Mouse (Mus musculus): ENCODE measurements around the gene Hoxc4. TPM values are rescaled to one million over a fixed set of nuclear protein-coding genes. Genes with fewer than 3 reads are reported as not detected.

Hoxc4 gene
- total and polyA plus RNA-seq, 2 experiments from 2014 or later: not detected

- no peaks in the 10 kb centered on the region for H3K9me3 ChIP-seq (replicated peaks; ENCODE audit: control insufficient read depth, low read length)
- DNase-seq (ENCODE audit: low spot score) (no peak), ATAC-seq (ENCODE audit: insufficient read depth, low read depth) (no peak)
- peaks cover 6% of the 10 kb centered on the region; the same call in 1 of the 2 replicates for H3K4me1 ChIP-seq (ENCODE audit: control insufficient read depth, insufficient read depth)
- H3K36me3 ChIP-seq (replicated peaks; ENCODE audit: control insufficient read depth, insufficient read depth, low read length): no peaks in the 10 kb centered on the region
- no peak overlapping the region for H3K4me2 ChIP-seq (ENCODE audit: low read depth, low read length)
- peaks cover 99% of the 10 kb centered on the region for H3K27me3 ChIP-seq (ENCODE audit: control insufficient read depth, insufficient read depth, low read length)
- H3K4me3 ChIP-seq (ENCODE audit: low read depth, low read length): no peak overlapping the region
- no peak overlapping the region for H3K27ac ChIP-seq (ENCODE audit: low read depth)
- TF ChIP-seq EP300 (IDR thresholded peaks at IDR 0.05; ENCODE audit: low read depth): no peak
- no peak for TF ChIP-seq CTCF (IDR thresholded peaks at IDR 0.05; ENCODE audit: low read depth)
- 2% methylated on average over 10 of the region's 10 CpGs for WGBS
- H3K9ac ChIP-seq (replicated peaks; ENCODE audit: low read depth, low read length): no peak overlapping the region
These were observed 34.2 kb upstream of the Hoxc4 start for GRCm38 (mm10) chr15:102984521-102984920.

DNA sequence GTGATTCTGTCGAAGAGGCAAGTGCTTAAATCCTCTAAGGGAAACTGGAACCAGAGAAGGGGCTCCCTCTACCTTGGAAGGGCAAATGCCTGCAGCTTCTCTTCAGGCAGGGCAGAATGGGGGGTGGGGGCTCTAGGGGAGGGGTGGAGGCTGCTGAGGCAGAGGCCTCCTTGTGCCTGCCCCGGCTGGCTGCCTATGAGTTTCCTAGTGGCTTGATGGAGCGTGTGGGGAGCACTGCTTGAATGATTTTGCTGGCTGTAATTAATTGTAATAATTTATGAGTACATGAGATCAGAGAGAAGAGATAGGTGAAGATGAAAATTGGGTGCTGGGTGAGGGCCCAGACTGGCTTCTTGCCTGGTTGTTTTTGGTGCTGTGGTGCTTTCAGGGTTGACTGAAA is 33.8 kb upstream of the Hoxc4 start:
- H3K27ac ChIP-seq (ENCODE audit: low read depth): no peak overlapping the region
- H3K4me3 ChIP-seq (ENCODE audit: low read depth, low read length): no peak overlapping the region
- no peak overlapping the region for H3K4me2 ChIP-seq (ENCODE audit: low read depth, low read length)
- peaks cover 99% of the 10 kb centered on the region for H3K27me3 ChIP-seq (ENCODE audit: control insufficient read depth, insufficient read depth, low read length)
- DNase-seq (ENCODE audit: low spot score): no peak
- WGBS: under 1% methylated on average over 3 of the region's 3 CpGs
- H3K9me3 ChIP-seq (replicated peaks; ENCODE audit: control insufficient read depth, low read length): no peaks in the 10 kb centered on the region
- H3K4me1 ChIP-seq (ENCODE audit: control insufficient read depth, insufficient read depth): peaks cover 6% of the 10 kb centered on the region; the same call in 1 of the 2 replicates
- no peaks in the 10 kb centered on the region for H3K36me3 ChIP-seq (replicated peaks; ENCODE audit: control insufficient read depth, insufficient read depth, low read length)
- TF ChIP-seq EP300 (IDR thresholded peaks at IDR 0.05; ENCODE audit: low read depth) (no peak), CTCF (IDR thresholded peaks at IDR 0.05; ENCODE audit: low read depth) (no peak)
- ATAC-seq (ENCODE audit: insufficient read depth, low read depth): no peak
- H3K9ac ChIP-seq (replicated peaks; ENCODE audit: low read depth, low read length): no peak overlapping the region

- Histone ChIP-seq H3K9me3 (replicated peaks; ENCODE audit: control insufficient read depth, low read length) (no peaks in the 10 kb centered on the region), H3K4me1 (ENCODE audit: control insufficient read depth, insufficient read depth) (no peaks in the 10 kb centered on the region), H3K36me3 (replicated peaks; ENCODE audit: control insufficient read depth, insufficient read depth, low read length) (no peaks in the 10 kb centered on the region), H3K9ac (replicated peaks; ENCODE audit: low read depth, low read length) (no peak overlapping the region), H3K27me3 (ENCODE audit: control insufficient read depth, insufficient read depth, low read length) (peaks cover 98% of the 10 kb centered on the region), H3K27ac (ENCODE audit: low read depth) (no peak overlapping the region), H3K4me3 (ENCODE audit: low read depth, low read length) (no peak overlapping the region), H3K4me2 (ENCODE audit: low read depth, low read length) (no peak overlapping the region)
- peak; percentile 87 for DNase-seq (ENCODE audit: low spot score)
- peak; percentile 93 for TF ChIP-seq CTCF (IDR thresholded peaks at IDR 0.05; ENCODE audit: low read depth)
- TF ChIP-seq EP300 (IDR thresholded peaks at IDR 0.05; ENCODE audit: low read depth): no peak
- ATAC-seq (ENCODE audit: insufficient read depth, low read depth): peak; percentile 71
- 3% methylated on average over 21 of the region's 21 CpGs for WGBS
These were observed 31.5 kb upstream of the Hoxc4 start for GRCm38 (mm10) chr15:102987124-102987833.

DNA sequence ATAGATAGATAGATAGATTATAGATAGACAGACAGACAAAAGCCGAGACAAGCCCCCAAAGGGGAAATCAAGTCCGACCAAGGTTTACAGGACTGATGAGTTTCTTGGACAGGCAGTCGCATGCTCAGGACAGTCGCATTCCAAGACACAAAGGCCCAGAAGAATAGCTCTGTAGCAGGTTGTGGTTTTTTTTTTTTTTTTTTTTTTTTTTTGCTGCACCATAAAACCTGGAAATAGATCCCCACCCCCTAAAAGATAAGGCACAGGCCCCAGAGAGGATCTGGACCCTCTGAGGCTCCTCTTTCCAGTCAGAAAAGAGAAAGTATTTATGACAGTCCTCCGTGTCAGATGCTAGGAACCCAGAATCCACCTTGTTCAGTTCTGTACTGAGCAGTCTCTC is 30.7 kb upstream of the Hoxc4 start:
- peaks cover 98% of the 10 kb centered on the region for H3K27me3 ChIP-seq (ENCODE audit: control insufficient read depth, insufficient read depth, low read length)
- no peak for TF ChIP-seq EP300 (IDR thresholded peaks at IDR 0.05; ENCODE audit: low read depth)
- no peaks in the 10 kb centered on the region for H3K9me3 ChIP-seq (replicated peaks; ENCODE audit: control insufficient read depth, low read length)
- no peak overlapping the region for H3K4me2 ChIP-seq (ENCODE audit: low read depth, low read length)
- no peak for DNase-seq (ENCODE audit: low spot score)
- no peak overlapping the region for H3K4me3 ChIP-seq (ENCODE audit: low read depth, low read length)
- no peaks in the 10 kb centered on the region for H3K36me3 ChIP-seq (replicated peaks; ENCODE audit: control insufficient read depth, insufficient read depth, low read length)
- WGBS: 25% methylated on average over 5 of the region's 5 CpGs
- ATAC-seq (ENCODE audit: insufficient read depth, low read depth): no peak
- H3K9ac ChIP-seq (replicated peaks; ENCODE audit: low read depth, low read length): no peak overlapping the region
- H3K27ac ChIP-seq (ENCODE audit: low read depth): no peak overlapping the region
- no peaks in the 10 kb centered on the region for H3K4me1 ChIP-seq (ENCODE audit: control insufficient read depth, insufficient read depth)

- Histone ChIP-seq H3K9me3 (replicated peaks; ENCODE audit: control insufficient read depth, low read length) (no peaks in the 10 kb centered on the region), H3K4me3 (ENCODE audit: low read depth, low read length) (peak within 1 kb of the TSS; percentile 10; the same call in 1 of the 2 replicates), H3K36me3 (replicated peaks; ENCODE audit: control insufficient read depth, insufficient read depth, low read length) (no peaks in the 10 kb centered on the region), H3K27me3 (ENCODE audit: control insufficient read depth, insufficient read depth, low read length) (peaks cover 98% of the 10 kb centered on the region), H3K4me2 (ENCODE audit: low read depth, low read length) (no peak within 1 kb of the TSS), H3K4me1 (ENCODE audit: control insufficient read depth, insufficient read depth) (no peaks in the 10 kb centered on the region), H3K27ac (ENCODE audit: low read depth) (no peak within 1 kb of the TSS), H3K9ac (replicated peaks; ENCODE audit: low read depth, low read length) (no peak within 1 kb of the TSS)
- no peak for DNase-seq (ENCODE audit: low spot score)
- TF ChIP-seq EP300 (IDR thresholded peaks at IDR 0.05; ENCODE audit: low read depth): no peak
- TF ChIP-seq CTCF (IDR thresholded peaks at IDR 0.05; ENCODE audit: low read depth): no peak
- no peak for ATAC-seq (ENCODE audit: insufficient read depth, low read depth)
- 3% methylated on average over 69 of the region's 69 CpGs for WGBS
These were observed 28.0 kb upstream of the Hoxc4 start, which contains the start of gene Hoxc8 for GRCm38 (mm10) chr15:102990461-102991397. TSS of gene Hoxc8 (plus strand) at chr15:102990607.
